8 mouse cellular contexts compared by ENCODE assay signal in the genomic region with DNA sequence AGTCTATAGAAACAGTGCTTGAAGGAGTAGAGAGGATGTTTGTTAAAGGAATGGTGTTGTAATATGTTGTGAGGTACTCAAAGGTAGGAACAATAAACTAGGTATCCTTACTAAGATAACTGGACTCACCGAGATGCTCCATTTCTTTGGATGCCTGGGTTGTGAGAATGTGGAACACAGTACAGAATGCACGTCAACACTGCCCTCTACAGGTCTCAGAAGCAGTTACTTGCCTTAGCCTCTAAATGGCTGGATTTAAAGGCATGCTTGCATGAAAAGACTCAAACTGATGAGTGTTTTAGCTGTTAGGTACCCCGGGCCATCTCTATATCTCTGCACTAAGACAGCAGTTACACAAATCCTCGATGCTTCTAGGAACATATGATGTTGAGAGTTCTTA.
DNase-seq lines count a peak whose midpoint lies in the region; ATAC-seq lines count a peak whose summit lies in the region.

No protein-coding gene starts in this region.

- no peaks in the 10 kb centered on the region for H3K36me3 ChIP-seq in kidney, embryonic 14.5 days (ENCODE audit: control insufficient read depth, insufficient read depth, low read length)

- no peak overlapping the region for H3K4me3 ChIP-seq in kidney, embryonic 14.5 days (ENCODE audit: low read length)

- peak; percentile 75 for DNase-seq in urinary bladder, postnatal 14 days (ENCODE audit: low spot score)
- no peak for DNase-seq in urinary bladder, adult 2 months (ENCODE audit: low spot score)
- DNase-seq in cerebellum, postnatal 14 days, result peak; percentile 83 to 84
- DNase-seq in frontal cortex, postnatal 25 days (ENCODE audit: low spot score in 2 of 2), result peak; percentile 53 to 65
- DNase-seq in left cerebral cortex, postnatal 4 days, result peak; percentile 61
- peak; percentile 24 for DNase-seq in neural tube, embryonic 10.5 days (ENCODE audit: extremely low spot score, low spot score)
- DNase-seq in thymus, postnatal 14 days, result peak; percentile 29

- no peaks in the 10 kb centered on the region; the same call in 1 of the 2 replicates for H3K4me1 ChIP-seq in kidney, embryonic 14.5 days (ENCODE audit: control insufficient read depth, insufficient read depth, low read length)

- intact Hi-C loops in left cerebral cortex, postnatal 4 days (cut with DNase I), result loop anchor here (5.0 kb wide), 2 partner anchors 485 to 540 kb away; no protein-coding TSS in a partner anchor

- H3K27ac ChIP-seq in kidney, embryonic 14.5 days (ENCODE audit: low read depth, low read length), result no peak overlapping the region

- H3K9ac ChIP-seq in kidney, embryonic 14.5 days (ENCODE audit: low read depth, low read length), result no peak overlapping the region

- WGBS in kidney, embryonic 14.5 days, result 17% methylated on average over 4 of the region's 4 CpGs

- H3K27me3 ChIP-seq in kidney, embryonic 14.5 days (ENCODE audit: control insufficient read depth, insufficient read depth, low read length), result no peaks in the 10 kb centered on the region

- H3K9me3 ChIP-seq in kidney, embryonic 14.5 days (ENCODE audit: control insufficient read depth, low read length), result no peaks in the 10 kb centered on the region

- peak; percentile 68; the same call in 1 of the 2 replicates for ATAC-seq in kidney, embryonic 14.5 days (ENCODE audit: low FRiP score, low TSS enrichment)

- H3K4me2 ChIP-seq in kidney, embryonic 14.5 days (replicated peaks; ENCODE audit: low read depth, low read length), result no peak overlapping the region
